Mouse (Mus musculus): ENCODE data around the gene Olfr569.

DNA sequence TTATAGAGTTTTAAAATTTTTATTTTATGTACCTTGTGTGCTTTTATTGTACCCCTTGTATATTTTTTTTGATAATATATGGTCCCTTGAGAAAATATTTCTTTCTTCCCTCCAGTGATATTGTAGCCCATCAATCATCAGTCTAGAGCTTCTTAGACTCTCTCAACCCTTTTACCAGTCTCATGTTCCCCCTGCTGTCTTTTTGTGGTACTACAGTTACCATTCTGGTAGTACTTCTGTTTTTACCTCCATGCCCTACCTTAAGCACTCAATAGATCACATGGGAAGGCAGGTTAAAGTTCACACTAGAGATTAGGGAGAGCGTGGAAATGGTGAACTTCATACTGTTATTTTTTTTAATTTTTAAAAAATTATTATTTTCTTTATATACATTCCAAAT is 28.9 kb upstream of the Olfr569 start:
- TF ChIP-seq CTCF (IDR thresholded peaks at IDR 0.05; ENCODE audit: borderline replicate concordance, insufficient read depth, low read length) (no peak), POLR2A (IDR thresholded peaks at IDR 0.05; ENCODE audit: low read depth, low read length) (no peak)
